Mouse (Mus musculus) inflammation-experienced regulatory T-cells (primary cell): Measurements from ENCODE around the gene Gm28079. TPM values are rescaled to one million over a fixed set of nuclear protein-coding genes. Genes with fewer than 3 reads are reported as not detected.

Experiments used
- polyA plus RNA-seq, 2 experiments: library from polyadenylated mRNA; unstranded; fragments of 100-300 nt; shearing (Covaris generic); gene quantifications; one replicate each; pipeline ENCODE4 v1.2.1; 2017

The Gm28079 gene
- not detected for polyA plus RNA-seq

GRCm38 (mm10) chrY:70014799-70015198 is at the start of gene Gm28079:
TSS of gene Gm28079 (minus strand) at chrY:70014899.

